Mouse (Mus musculus) hindbrain, embryonic 16.5 days (tissue): ENCODE data around the gene Olfr25. TPM values are rescaled to one million over a fixed set of nuclear protein-coding genes. Genes with fewer than 3 reads are reported as not detected.

Experiments used
- ATAC-seq: fragments of 200-750 bp; cut with Nextera tagmentation; 2 replicates; pipeline ENCODE4 v1.8.0; 2017; ENCODE audit warnings: moderate TSS enrichment, moderate library complexity
- H3K27ac ChIP-seq: fragments of 300-500 bp; sonication (generic); 2 replicates; pipeline ENCODE4 v1.5.1; 2014; ENCODE audit warnings: low read depth, mild to moderate bottlenecking, control low read depth, low read length, moderate library complexity
- H3K27me3 ChIP-seq: fragments of 300-500 bp; sonication (generic); replicated peaks from 2 replicates; pipeline ENCODE4 v1.6.1; 2014; ENCODE audit warnings: low read length; ENCODE audit not compliant: control insufficient read depth, insufficient read depth
- H3K36me3 ChIP-seq: fragments of 300-500 bp; sonication (generic); 2 replicates; pipeline ENCODE4 v1.6.1; 2014; ENCODE audit warnings: mild to moderate bottlenecking, low read length, moderate library complexity, mixed read lengths; ENCODE audit not compliant: control insufficient read depth, insufficient read depth
- H3K4me1 ChIP-seq: fragments of 300-500 bp; sonication (generic); 2 replicates; pipeline ENCODE4 v1.6.1; 2014; ENCODE audit warnings: low read depth, low read length; ENCODE audit not compliant: control insufficient read depth, insufficient read depth
- H3K4me2 ChIP-seq: fragments of 300-500 bp; sonication (generic); 2 replicates; pipeline ENCODE4 v1.6.1; 2014; ENCODE audit warnings: mild to moderate bottlenecking, low read length, control low read depth, moderate library complexity
- H3K4me3 ChIP-seq: fragments of 300-500 bp; sonication (generic); 2 replicates; pipeline ENCODE4 v1.5.1; 2014; ENCODE audit warnings: mild to moderate bottlenecking, low read length, control low read depth, moderate library complexity
- H3K9ac ChIP-seq: fragments of 300-500 bp; sonication (generic); 2 replicates; pipeline ENCODE4 v1.6.1; 2014; ENCODE audit warnings: low read depth, mild to moderate bottlenecking, control low read depth, low read length, moderate library complexity
- H3K9me3 ChIP-seq: fragments of 300-500 bp; sonication (generic); 2 replicates; pipeline ENCODE4 v1.6.1; 2014; ENCODE audit warnings: mild to moderate bottlenecking, low read length, moderate library complexity; ENCODE audit not compliant: control insufficient read depth
- WGBS: fragments of 180-500 bp; shearing (Covaris S2); extraction: QIAGEN DNeasy Blood & Tissue Kit; methylation state at CpG from one replicate; pipeline ENCODE4 v1.1.7; 2014; 5-methylcytosine and 5-hydroxymethylcytosine counted together
- polyA plus RNA-seq: library from polyadenylated mRNA; unstranded; fragments of >200 nt; fragmentation: Nextera tagmentation; extraction: Ambion mirVana; gene quantifications from 2 replicates; pipeline ENCODE4 v1.2.1, GENCODE M21; 2015

Olfr25 gene
- not detected in 2 replicates for polyA plus RNA-seq

DNA sequence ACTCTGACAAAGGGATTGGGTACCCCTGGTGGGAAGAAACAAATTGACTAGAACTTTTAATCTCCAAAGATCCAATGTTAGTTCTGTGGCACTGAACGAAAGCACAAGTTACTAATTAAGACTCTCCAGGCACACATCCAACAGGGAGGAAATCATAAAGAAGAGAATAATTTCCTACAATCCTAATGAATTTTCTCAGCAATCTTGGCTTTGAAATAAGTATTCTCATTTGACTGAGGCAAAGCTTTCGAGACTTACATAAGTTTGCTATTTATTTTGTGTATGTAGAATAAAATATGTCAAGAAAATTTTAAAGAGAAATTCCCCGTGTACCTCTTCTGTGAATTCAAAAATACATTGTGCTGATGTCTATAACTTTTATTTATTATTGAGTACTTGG lies at the start of gene Olfr25:
Olfr25 (plus strand) TSS at position 301 of the 400 bp plus-strand sequence.
- Histone ChIP-seq H3K9me3 (no peaks in the 10 kb centered on the region), H3K27ac (no peak within 1 kb of the TSS), H3K36me3 (no peaks in the 10 kb centered on the region), H3K4me2 (no peak within 1 kb of the TSS), H3K27me3 (no peaks in the 10 kb centered on the region), H3K4me1 (no peaks in the 10 kb centered on the region), H3K9ac (no peak within 1 kb of the TSS), H3K4me3 (no peak within 1 kb of the TSS)
- no peak for ATAC-seq
- WGBS = 75% methylated on average over 3 of the region's 3 CpGs

DNA sequence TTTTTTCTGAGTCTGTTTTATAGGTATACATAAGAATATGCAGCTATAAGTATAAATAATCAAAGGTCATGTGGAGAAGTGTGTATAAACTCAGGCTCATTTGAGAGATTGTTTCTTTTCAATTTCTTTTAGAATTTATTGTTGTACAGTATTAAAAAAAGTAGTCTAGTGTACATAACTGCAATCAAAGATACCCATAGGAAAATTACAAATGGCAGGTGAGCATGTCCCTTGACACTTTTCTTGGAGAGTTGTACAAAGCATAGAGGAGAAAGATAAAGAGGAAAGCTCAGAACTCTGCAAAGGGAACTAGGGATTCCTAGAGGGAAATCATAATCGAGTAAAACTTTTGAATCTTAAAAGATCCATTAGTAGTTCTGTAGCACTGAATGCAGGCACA lies 38.1 kb upstream of the Olfr25 start, which contains the start of gene Olfr896-ps1:
Olfr896-ps1 (plus strand) TSS at position 301 of the 400 bp plus-strand sequence.
- Histone ChIP-seq H3K4me3 (no peak within 1 kb of the TSS), H3K27ac (no peak within 1 kb of the TSS), H3K9ac (no peak within 1 kb of the TSS), H3K9me3 (no peaks in the 10 kb centered on the region), H3K4me2 (no peak within 1 kb of the TSS), H3K36me3 (no peaks in the 10 kb centered on the region), H3K27me3 (no peaks in the 10 kb centered on the region), H3K4me1 (no peaks in the 10 kb centered on the region)
- no peak for ATAC-seq
- 88% methylated on average over 1 of the region's 1 CpGs for WGBS

DNA sequence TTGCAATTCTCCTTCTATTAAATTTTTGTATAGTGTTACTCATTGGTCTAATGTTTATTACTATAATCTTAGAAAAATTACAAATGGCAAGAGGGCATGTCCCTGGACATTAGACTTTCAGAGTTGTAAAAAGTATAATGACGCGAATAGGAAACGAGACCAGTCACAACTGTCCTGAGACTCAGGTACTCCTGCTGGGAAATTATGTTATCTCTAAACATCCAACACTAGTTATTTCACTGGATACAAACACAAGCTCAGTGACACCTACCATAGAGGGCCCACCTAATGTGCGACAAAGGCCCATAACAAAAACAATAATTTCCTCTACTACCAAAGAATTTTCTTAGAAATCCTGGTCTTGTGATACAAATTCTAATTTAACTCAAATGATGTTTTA lies 19.3 kb downstream of the Olfr25 start, which contains the start of gene Olfr898:
Olfr898 (plus strand) TSS at position 301 of the 400 bp plus-strand sequence.
- H3K9me3 ChIP-seq = no peaks in the 10 kb centered on the region
- H3K4me2 ChIP-seq = no peak within 1 kb of the TSS
- no peak within 1 kb of the TSS for H3K27ac ChIP-seq
- no peaks in the 10 kb centered on the region for H3K4me1 ChIP-seq
- no peak within 1 kb of the TSS for H3K9ac ChIP-seq
- H3K36me3 ChIP-seq = no peaks in the 10 kb centered on the region
- ATAC-seq = no peak
- WGBS = 95% methylated on average over 4 of the region's 4 CpGs
- H3K4me3 ChIP-seq = no peak within 1 kb of the TSS
- H3K27me3 ChIP-seq = no peaks in the 10 kb centered on the region

DNA sequence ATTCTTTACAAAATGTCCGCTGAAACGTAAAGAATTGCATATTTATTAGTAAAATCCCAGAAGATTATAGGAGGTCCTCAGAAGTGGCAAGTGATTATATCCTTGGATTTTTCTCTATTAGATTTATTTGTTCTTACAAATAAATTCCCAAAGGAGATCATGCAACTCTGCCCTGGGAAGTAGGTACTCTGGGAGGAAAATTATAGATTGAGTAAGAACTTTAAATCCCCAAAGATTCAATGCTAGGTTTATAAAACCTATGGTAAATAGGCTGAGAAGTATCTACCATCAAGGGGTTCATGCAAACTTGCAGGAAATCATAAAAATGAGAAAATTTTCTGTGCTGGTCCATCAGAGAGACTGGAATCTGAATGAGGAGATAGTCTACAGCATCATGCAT lies 37.7 kb downstream of the Olfr25 start, which contains the start of gene Olfr250:
Olfr250 (plus strand) TSS at position 301 of the 400 bp plus-strand sequence.
- H3K27ac ChIP-seq = no peak within 1 kb of the TSS
- 93% methylated on average over 2 of the region's 2 CpGs for WGBS
- no peak within 1 kb of the TSS for H3K4me2 ChIP-seq
- no peak within 1 kb of the TSS for H3K4me3 ChIP-seq
- H3K27me3 ChIP-seq = no peaks in the 10 kb centered on the region
- H3K4me1 ChIP-seq = no peaks in the 10 kb centered on the region
- ATAC-seq = no peak
- no peaks in the 10 kb centered on the region for H3K36me3 ChIP-seq
- no peak within 1 kb of the TSS for H3K9ac ChIP-seq
- H3K9me3 ChIP-seq = no peaks in the 10 kb centered on the region

DNA sequence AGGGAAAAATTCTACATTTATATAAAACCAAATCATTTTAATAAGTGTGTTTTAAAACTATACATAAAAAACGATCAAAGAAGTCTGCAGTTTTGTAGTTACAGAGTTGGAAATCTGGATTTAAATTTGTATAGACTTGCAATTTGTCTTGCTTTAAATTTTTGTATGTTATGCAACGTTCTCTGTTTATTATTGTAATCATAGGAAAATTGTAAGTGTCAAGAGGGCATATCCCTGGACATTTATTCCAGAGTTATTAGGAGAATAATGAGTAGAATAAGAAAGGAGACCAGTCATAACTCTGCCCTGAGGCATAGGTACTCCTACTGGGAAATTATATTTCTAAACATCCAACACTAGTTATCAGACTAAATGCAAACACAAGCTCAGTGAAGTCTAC lies 47.9 kb downstream of the Olfr25 start, which contains the start of gene Olfr251:
Olfr251 (plus strand) TSS at position 301 of the 400 bp plus-strand sequence.
- H3K9me3 ChIP-seq = no peaks in the 10 kb centered on the region
- no peak within 1 kb of the TSS for H3K9ac ChIP-seq
- H3K36me3 ChIP-seq = no peaks in the 10 kb centered on the region
- no peak within 1 kb of the TSS for H3K27ac ChIP-seq
- H3K4me1 ChIP-seq = no peaks in the 10 kb centered on the region
- no peak within 1 kb of the TSS for H3K4me3 ChIP-seq
- no peak within 1 kb of the TSS for H3K4me2 ChIP-seq
- no peaks in the 10 kb centered on the region for H3K27me3 ChIP-seq
- 70% methylated on average over 2 of the region's 2 CpGs for WGBS
- ATAC-seq = no peak

Other genes starting within 250 kb of the Olfr25 start
- not detected in 2 replicates for gene Olfr887, start 245.0 kb upstream of the Olfr25 start, polyA plus RNA-seq
- not detected in 2 replicates for gene Olfr888, start 220.9 kb upstream of the Olfr25 start, polyA plus RNA-seq
- 0.04 and 0.05 TPM in 2 replicates for gene Olfr889, start 213.9 kb upstream of the Olfr25 start, polyA plus RNA-seq
- gene Olfr890, start 186.5 kb upstream of the Olfr25 start, polyA plus RNA-seq = not detected in 2 replicates
- gene Olfr891, start 148.2 kb upstream of the Olfr25 start, polyA plus RNA-seq = not detected in 2 replicates
- gene Olfr893, start 120.7 kb upstream of the Olfr25 start, polyA plus RNA-seq = not detected in 2 replicates
- not detected in 2 replicates for gene Olfr894, start 111.0 kb upstream of the Olfr25 start, polyA plus RNA-seq
- not detected in 2 replicates for gene Olfr143, start 76.3 kb upstream of the Olfr25 start, polyA plus RNA-seq
- gene Olfr895, start 61.2 kb upstream of the Olfr25 start, polyA plus RNA-seq = not detected in 2 replicates
- gene Olfr896-ps1, start 38.0 kb upstream of the Olfr25 start, polyA plus RNA-seq = not detected in 2 replicates
- gene Olfr898, start 19.4 kb downstream of the Olfr25 start, polyA plus RNA-seq = not detected in 2 replicates
- gene Olfr250, start 37.8 kb downstream of the Olfr25 start, polyA plus RNA-seq = not detected in 2 replicates
- not detected in 2 replicates for gene Olfr251, start 48.0 kb downstream of the Olfr25 start, polyA plus RNA-seq
- not detected in 2 replicates for gene Olfr147, start 72.6 kb downstream of the Olfr25 start, polyA plus RNA-seq
- gene Olfr901, start 100.4 kb downstream of the Olfr25 start, polyA plus RNA-seq = not detected in 2 replicates
- gene Olfr902, start 118.6 kb downstream of the Olfr25 start, polyA plus RNA-seq = not detected in 2 replicates
- gene Olfr904, start 134.1 kb downstream of the Olfr25 start, polyA plus RNA-seq = not detected in 2 replicates
- gene Olfr905, start 142.0 kb downstream of the Olfr25 start, polyA plus RNA-seq = not detected in 2 replicates
- not detected in 2 replicates for gene Olfr906, start 158.0 kb downstream of the Olfr25 start, polyA plus RNA-seq
- gene Olfr907, start 166.7 kb downstream of the Olfr25 start, polyA plus RNA-seq = not detected in 2 replicates
- gene Olfr911-ps1, start 192.5 kb downstream of the Olfr25 start, polyA plus RNA-seq = not detected in 2 replicates
- gene Olfr910, start 208.8 kb downstream of the Olfr25 start, polyA plus RNA-seq = not detected in 2 replicates